Comparison of ENCODE assay signal across 8 mouse cellular contexts in genomic region chr3:89246261-89247100, GRCm38 (mm10). TPM values are rescaled to one million over a fixed set of nuclear protein-coding genes. Genes with fewer than 3 reads are reported as not detected.
DNase-seq lines count a peak whose midpoint lies in the region; ATAC-seq and TF ChIP-seq lines count a peak whose summit lies in the region.

TSS of gene Trim46 (minus strand) at chr3:89246309.

- peaks cover 7% of the 10 kb centered on the region for H3K36me3 ChIP-seq in forebrain, embryonic 16.5 days (ENCODE audit: control insufficient read depth, insufficient read depth)
- H3K36me3 ChIP-seq in lung, embryonic 16.5 days (ENCODE audit: control insufficient read depth, insufficient read depth, low read length): peaks cover 3% of the 10 kb centered on the region; the same call in 1 of the 2 replicates
- no peaks in the 10 kb centered on the region for H3K36me3 ChIP-seq in thymus, adult 2 months (ENCODE audit: control insufficient read depth, insufficient read depth, low read length)

- H3K4me1 ChIP-seq in forebrain, embryonic 16.5 days (replicated peaks; ENCODE audit: control insufficient read depth, insufficient read depth, low read length): peaks cover 45% of the 10 kb centered on the region
- H3K4me1 ChIP-seq in lung, embryonic 16.5 days (replicated peaks; ENCODE audit: control insufficient read depth, insufficient read depth, low read length): peaks cover 40% of the 10 kb centered on the region
- H3K4me1 ChIP-seq in thymus, adult 2 months (replicated peaks; ENCODE audit: control insufficient read depth, insufficient read depth, low read length): peaks cover 42% of the 10 kb centered on the region

- H3K4me3 ChIP-seq in forebrain, embryonic 16.5 days (replicated peaks; ENCODE audit: low read length): peak within 1 kb of the TSS; percentile 83
- H3K4me3 ChIP-seq in lung, embryonic 16.5 days (ENCODE audit: low read length): peak within 1 kb of the TSS; percentile 89
- peak within 1 kb of the TSS; percentile 62 for H3K4me3 ChIP-seq in thymus, adult 2 months (ENCODE audit: control insufficient read depth, insufficient read depth, low read length)

- peak within 1 kb of the TSS; percentile 96 for H3K27ac ChIP-seq in forebrain, embryonic 16.5 days (ENCODE audit: low read length)
- H3K27ac ChIP-seq in lung, embryonic 16.5 days (ENCODE audit: low read length): peak within 1 kb of the TSS; percentile 76
- H3K27ac ChIP-seq in thymus, adult 2 months (ENCODE audit: control insufficient read depth, insufficient read depth, low read length): peak within 1 kb of the TSS; percentile 8; the same call in 1 of the 2 replicates

- no peaks in the 10 kb centered on the region for H3K9me3 ChIP-seq in forebrain, embryonic 16.5 days (ENCODE audit: control insufficient read depth, low read length)
- no peaks in the 10 kb centered on the region for H3K9me3 ChIP-seq in lung, embryonic 16.5 days (ENCODE audit: control insufficient read depth, low read length)

- DNase-seq in MEL-GATA-1-ER (ENCODE audit: extremely low read depth, low read depth): peak; percentile 93
- peak; percentile 94 for DNase-seq in cerebellum, adult 18-20 months
- peak; percentile 90 to 93 for DNase-seq in heart, postnatal 36 days
- DNase-seq in layer of hippocampus, adult 9-11 months: peak; percentile 91
- DNase-seq in ovary, adult 18-20 months (ENCODE audit: low spot score): peak; percentile 83
- peak; percentile 87 for DNase-seq in thymus, adult 2 months

- peak within 1 kb of the TSS; percentile 85 for H3K9ac ChIP-seq in forebrain, embryonic 16.5 days (replicated peaks; ENCODE audit: low read depth, low read length)
- H3K9ac ChIP-seq in lung, embryonic 16.5 days (ENCODE audit: low read length): peak within 1 kb of the TSS; percentile 92

- peak within 1 kb of the TSS; percentile 97 for H3K4me2 ChIP-seq in forebrain, embryonic 16.5 days (ENCODE audit: low read length)
- peak within 1 kb of the TSS; percentile 65 for H3K4me2 ChIP-seq in lung, embryonic 16.5 days (ENCODE audit: low read depth, low read length)

- TF ChIP-seq CTCF in thymus, adult 2 months (IDR thresholded peaks at IDR 0.05; ENCODE audit: borderline replicate concordance, control insufficient read depth, extremely low read depth, insufficient read depth, low read length, poor library complexity): peak; percentile 94

- intact Hi-C loops in heart, postnatal 36 days (cut with DNase I): no loop called here

- peak; percentile 75 for ATAC-seq in forebrain, embryonic 16.5 days
- peak; percentile 78 for ATAC-seq in lung, embryonic 16.5 days (ENCODE audit: low read depth)

- under 1% methylated on average over 42 of the region's 42 CpGs for WGBS in forebrain, embryonic 16.5 days
- under 1% methylated on average over 42 of the region's 42 CpGs for WGBS in lung, embryonic 16.5 days
- WGBS in thymus, adult 2 months: under 1% methylated on average over 42 of the region's 42 CpGs

- no peaks in the 10 kb centered on the region for H3K27me3 ChIP-seq in forebrain, embryonic 16.5 days (replicated peaks; ENCODE audit: control insufficient read depth, insufficient read depth, low read length)
- H3K27me3 ChIP-seq in lung, embryonic 16.5 days (ENCODE audit: control insufficient read depth, insufficient read depth, low read depth, low read length): no peaks in the 10 kb centered on the region; the same call in 1 of the 2 replicates
- no peaks in the 10 kb centered on the region for H3K27me3 ChIP-seq in thymus, adult 2 months (ENCODE audit: control insufficient read depth, insufficient read depth, low read length)

- 0 out of 2 replicates have a peak, but pooled peaks have one; percentile 34 for TF ChIP-seq POLR2A in thymus, adult 2 months (IDR thresholded peaks at IDR 0.05; ENCODE audit: control insufficient read depth, extremely low read depth, insufficient read depth, low read length, poor library complexity)

RNA-seq across cellular contexts. Expression of gene Trim46, which starts in this region (rescaled TPM):
- 62.5 and 76.1 TPM in 2 replicates for polyA plus RNA-seq in forebrain, embryonic 16.5 days (2015; fragmentation: Nextera tagmentation; extraction: Ambion mirVana)
- under 1 TPM; 0.42 to 0.62 TPM for total RNA-seq in heart, postnatal 36 days (2021)
- polyA plus RNA-seq in lung, embryonic 16.5 days (2015; fragmentation: Nextera tagmentation; extraction: Ambion mirVana): 7.2 and 7.7 TPM in 2 replicates
- polyA plus RNA-seq in thymus, adult 2 months (2012; rRNA removed): 12.1 and 13.0 TPM in 2 replicates

Comparison
In these comparisons a context has a peak if more than half of its experiments do, and no peak if none do; other contexts are left out.
1. Peak in every context shown above with its lines: DNase-seq, ATAC-seq, H3K4me3 ChIP-seq and H3K27ac ChIP-seq.
2. Peak in DNase-seq in heart, postnatal 36 days; RNA of the gene not detected or under 1 TPM.
3. H3K27ac ChIP-seq: peak in every context shown above with its lines; median percentile 96 in forebrain, embryonic 16.5 days; 76 in lung, embryonic 16.5 days; 8 in thymus, adult 2 months.